Mouse (Mus musculus): ENCODE measurements around the gene Cdk19. TPM values are rescaled to one million over a fixed set of nuclear protein-coding genes. Genes with fewer than 3 reads are reported as not detected.

Cdk19 gene
- polyA plus RNA-seq, 1 experiment: 6.6 TPM

GRCm38 (mm10) chr10:40307826-40308583 lies 31.4 kb upstream of the Cdk19 start:
- Histone ChIP-seq H3K27me3 (replicated peaks; ENCODE audit: control insufficient read depth, insufficient read depth, low read length) (no peaks in the 10 kb centered on the region), H3K4me1 (ENCODE audit: control insufficient read depth, insufficient read depth, low read length) (no peaks in the 10 kb centered on the region), H3K36me3 (ENCODE audit: control insufficient read depth, insufficient read depth, low read length) (no peaks in the 10 kb centered on the region), H3K27ac (ENCODE audit: insufficient read depth, low read depth, low read length) (no peak overlapping the region), H3K4me3 (ENCODE audit: insufficient read depth, low read depth, low read length) (no peak overlapping the region)
- peak; percentile 33 for DNase-seq
- whole genome bisulfite sequencing: 54% methylated on average over 4 of the region's 4 CpGs
- TF ChIP-seq CTCF (conservative IDR thresholded peaks at IDR 0.05; ENCODE audit: insufficient read depth, insufficient read length, low read depth, low read length): no peak
- no peak for TF ChIP-seq POLR2A (IDR thresholded peaks at IDR 0.05; ENCODE audit: low read depth, low read length)

- TF ChIP-seq POLR2A (IDR thresholded peaks at IDR 0.05; ENCODE audit: low read depth, low read length) (no peak), CTCF (conservative IDR thresholded peaks at IDR 0.05; ENCODE audit: insufficient read depth, insufficient read length, low read depth, low read length) (no peak)
- Histone ChIP-seq H3K4me3 (ENCODE audit: insufficient read depth, low read depth, low read length) (no peak overlapping the region), H3K36me3 (ENCODE audit: control insufficient read depth, insufficient read depth, low read length) (no peaks in the 10 kb centered on the region), H3K4me1 (ENCODE audit: control insufficient read depth, insufficient read depth, low read length) (no peaks in the 10 kb centered on the region), H3K27me3 (replicated peaks; ENCODE audit: control insufficient read depth, insufficient read depth, low read length) (no peaks in the 10 kb centered on the region), H3K27ac (ENCODE audit: insufficient read depth, low read depth, low read length) (no peak overlapping the region)
- DNase-seq: no peak
- WGBS: 60% methylated on average over 6 of the region's 6 CpGs
Measured at GRCm38 (mm10) chr10:40309884-40310635, 29.3 kb upstream of the Cdk19 start.

- TF ChIP-seq POLR2A (IDR thresholded peaks at IDR 0.05; ENCODE audit: low read depth, low read length) (no peak), CTCF (conservative IDR thresholded peaks at IDR 0.05; ENCODE audit: insufficient read depth, insufficient read length, low read depth, low read length) (no peak)
- H3K27me3 ChIP-seq (replicated peaks; ENCODE audit: control insufficient read depth, insufficient read depth, low read length): no peaks in the 10 kb centered on the region
- 0 out of 2 replicates have a peak, but pooled peaks cover 4% of the 10 kb centered on the region for H3K4me1 ChIP-seq (ENCODE audit: control insufficient read depth, insufficient read depth, low read length)
- no peak overlapping the region for H3K27ac ChIP-seq (ENCODE audit: insufficient read depth, low read depth, low read length)
- H3K4me3 ChIP-seq (ENCODE audit: insufficient read depth, low read depth, low read length): no peak overlapping the region
- no peaks in the 10 kb centered on the region for H3K36me3 ChIP-seq (ENCODE audit: control insufficient read depth, insufficient read depth, low read length)
- 75% methylated on average over 4 of the region's 4 CpGs for WGBS
- DNase-seq: no peak
Measured at GRCm38 (mm10) chr10:40312781-40313180, 26.6 kb upstream of the Cdk19 start.

DNA sequence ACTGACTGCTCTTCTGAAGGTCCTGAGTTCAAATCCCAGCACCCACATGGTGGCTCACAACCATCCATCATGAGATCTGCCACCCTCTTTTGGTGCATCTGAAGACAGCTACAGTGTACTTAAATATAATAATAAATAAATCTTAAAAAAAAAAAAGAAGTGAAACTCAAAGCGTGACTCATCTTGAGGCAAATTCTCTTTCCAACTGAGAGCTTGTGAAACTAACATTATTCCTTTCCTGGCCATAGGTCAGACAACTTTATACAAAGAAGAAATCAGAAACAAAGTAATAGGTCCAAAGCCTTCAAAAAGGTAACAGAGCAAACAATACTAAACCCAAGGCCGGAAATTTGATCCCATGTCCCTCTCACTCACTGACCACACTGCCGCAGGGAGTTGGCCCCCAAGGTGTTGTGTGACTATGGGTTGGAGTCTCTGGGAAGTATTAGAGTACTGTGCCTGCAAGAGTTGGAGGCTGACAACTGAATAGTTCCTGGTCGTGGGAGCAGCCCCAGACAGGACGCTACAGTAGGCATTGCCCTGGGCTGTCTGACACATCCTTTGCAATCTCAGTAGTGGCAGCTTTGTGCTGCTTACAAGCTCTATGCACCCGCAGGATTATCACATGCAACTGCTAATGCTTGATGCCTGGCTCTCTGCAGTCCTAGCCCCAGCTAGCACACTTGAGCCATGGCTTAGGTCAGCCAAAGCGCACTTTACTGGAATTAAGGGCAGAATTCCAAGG lies 22.4 kb upstream of the Cdk19 start:
- Histone ChIP-seq H3K27ac (ENCODE audit: insufficient read depth, low read depth, low read length) (no peak overlapping the region), H3K36me3 (ENCODE audit: control insufficient read depth, insufficient read depth, low read length) (no peaks in the 10 kb centered on the region), H3K27me3 (replicated peaks; ENCODE audit: control insufficient read depth, insufficient read depth, low read length) (no peaks in the 10 kb centered on the region), H3K4me1 (ENCODE audit: control insufficient read depth, insufficient read depth, low read length) (0 out of 2 replicates have a peak, but pooled peaks cover 4% of the 10 kb centered on the region), H3K4me3 (ENCODE audit: insufficient read depth, low read depth, low read length) (no peak overlapping the region)
- peak; percentile 32 for DNase-seq
- 51% methylated on average over 7 of the region's 7 CpGs for WGBS
- TF ChIP-seq CTCF (conservative IDR thresholded peaks at IDR 0.05; ENCODE audit: insufficient read depth, insufficient read length, low read depth, low read length): no peak
- no peak for TF ChIP-seq POLR2A (IDR thresholded peaks at IDR 0.05; ENCODE audit: low read depth, low read length)

DNA sequence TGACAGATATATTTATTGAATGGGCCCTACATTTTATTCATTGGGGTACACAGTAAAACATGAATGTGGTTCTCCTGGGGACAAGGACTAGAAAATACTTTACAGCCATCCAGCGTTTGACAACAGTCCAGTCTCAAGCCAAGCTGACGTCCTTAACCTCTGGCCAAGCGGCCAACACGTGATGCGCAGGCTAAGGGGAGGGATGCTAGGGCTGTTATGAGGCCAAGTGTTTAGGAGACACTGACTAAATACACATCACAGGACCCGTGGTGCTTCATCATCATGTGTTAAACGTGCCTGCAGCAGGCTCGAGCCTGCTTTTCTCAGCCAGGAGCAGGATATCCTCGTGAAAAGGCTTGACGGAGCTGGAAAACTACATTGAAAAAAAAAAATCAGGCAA lies 19.1 kb upstream of the Cdk19 start:
- 82% methylated on average over 10 of the region's 10 CpGs for WGBS
- TF ChIP-seq CTCF (conservative IDR thresholded peaks at IDR 0.05; ENCODE audit: insufficient read depth, insufficient read length, low read depth, low read length): no peak
- DNase-seq: no peak
- Histone ChIP-seq H3K4me1 (ENCODE audit: control insufficient read depth, insufficient read depth, low read length) (0 out of 2 replicates have a peak, but pooled peaks cover 4% of the 10 kb centered on the region), H3K4me3 (ENCODE audit: insufficient read depth, low read depth, low read length) (no peak overlapping the region), H3K27me3 (replicated peaks; ENCODE audit: control insufficient read depth, insufficient read depth, low read length) (no peaks in the 10 kb centered on the region), H3K27ac (ENCODE audit: insufficient read depth, low read depth, low read length) (no peak overlapping the region), H3K36me3 (ENCODE audit: control insufficient read depth, insufficient read depth, low read length) (no peaks in the 10 kb centered on the region)

DNA sequence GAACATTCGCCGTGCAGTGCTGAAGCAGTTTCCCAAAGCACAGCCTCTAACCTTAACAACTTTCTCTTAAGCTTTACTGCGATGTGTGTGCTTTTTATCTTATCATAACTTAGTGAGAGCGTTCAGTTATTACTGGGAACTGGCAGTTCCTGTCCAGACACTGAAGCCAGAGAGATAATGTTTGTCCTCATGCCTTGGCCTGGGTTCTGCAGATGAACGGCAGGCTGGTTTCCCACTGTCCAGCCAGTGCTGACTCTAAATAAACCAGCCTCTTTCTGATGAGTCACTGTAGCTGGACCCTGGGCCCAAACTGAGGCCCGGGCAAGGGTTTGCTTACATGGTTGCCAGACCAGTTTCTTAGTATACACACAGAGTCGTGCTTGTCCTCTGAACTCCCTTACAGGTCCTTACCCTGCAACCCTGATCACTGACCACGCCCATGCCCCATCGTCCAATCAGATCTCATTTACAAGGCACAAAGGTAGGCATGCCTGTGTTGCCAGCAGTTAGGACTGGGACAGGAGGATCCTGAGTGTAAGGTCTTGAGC lies 11.3 kb upstream of the Cdk19 start:
- 74% methylated on average over 9 of the region's 9 CpGs for WGBS
- DNase-seq: peak; percentile 53
- no peaks in the 10 kb centered on the region for H3K36me3 ChIP-seq (ENCODE audit: control insufficient read depth, insufficient read depth, low read length)
- H3K27me3 ChIP-seq (replicated peaks; ENCODE audit: control insufficient read depth, insufficient read depth, low read length): no peaks in the 10 kb centered on the region
- no peak overlapping the region for H3K27ac ChIP-seq (ENCODE audit: insufficient read depth, low read depth, low read length)
- no peaks in the 10 kb centered on the region for H3K4me1 ChIP-seq (ENCODE audit: control insufficient read depth, insufficient read depth, low read length)
- TF ChIP-seq CTCF (conservative IDR thresholded peaks at IDR 0.05; ENCODE audit: insufficient read depth, insufficient read length, low read depth, low read length) (no peak), POLR2A (IDR thresholded peaks at IDR 0.05; ENCODE audit: low read depth, low read length) (no peak)
- no peak overlapping the region for H3K4me3 ChIP-seq (ENCODE audit: insufficient read depth, low read depth, low read length)

All from kidney, adult 2 months (tissue).